Mouse (Mus musculus) kidney, postnatal 25 days (tissue): ENCODE results near the gene Kcnd3.

Experiments
- DNase-seq, 2 experiments: peaks; one replicate each; pipeline ENCODE4 v3.0.0; 2021; ENCODE audit warnings: mixed read lengths in 2 of 2

Kcnd3 gene

GRCm38 (mm10) chr3:105703571-105703970 lies 251.4 kb downstream of the Kcnd3 start:
- DNase-seq = no peak

- DNase-seq = peak; percentile 78 to 90
Observed at GRCm38 (mm10) chr3:105704031-105705008, 252.2 kb downstream of the Kcnd3 start, which contains the start of gene Inka2. Gene Inka2, plus strand, starts transcription at chr3:105704599.

DNA sequence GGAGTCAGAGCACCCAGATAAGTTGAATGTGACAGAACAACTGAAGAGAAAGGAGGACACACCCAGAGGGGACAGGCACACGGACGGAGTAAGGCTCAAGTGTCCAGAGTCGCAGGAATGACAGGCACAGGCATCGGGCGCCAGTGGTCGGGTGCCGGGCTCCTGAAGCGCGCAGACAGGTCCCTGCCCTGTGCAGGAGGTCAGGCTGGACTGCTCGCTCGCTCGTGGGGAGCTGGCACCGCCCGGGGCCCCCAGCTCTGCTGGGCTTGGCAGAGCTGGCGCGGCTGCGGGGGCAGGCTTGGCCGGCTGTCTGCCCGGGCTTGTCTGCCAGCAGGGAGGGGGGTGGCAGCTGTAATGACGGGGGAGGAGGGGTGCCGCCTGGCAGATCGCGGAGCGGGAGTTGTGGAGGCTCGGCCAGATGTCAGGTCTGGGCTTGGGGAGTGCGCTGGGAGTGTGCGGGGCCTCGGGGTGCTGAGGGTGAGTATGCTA lies 253.0 kb downstream of the Kcnd3 start:
- DNase-seq = peak; percentile 38 to 63

GRCm38 (mm10) chr3:105705561-105705960 lies 253.4 kb downstream of the Kcnd3 start:
- no peak for DNase-seq

DNA sequence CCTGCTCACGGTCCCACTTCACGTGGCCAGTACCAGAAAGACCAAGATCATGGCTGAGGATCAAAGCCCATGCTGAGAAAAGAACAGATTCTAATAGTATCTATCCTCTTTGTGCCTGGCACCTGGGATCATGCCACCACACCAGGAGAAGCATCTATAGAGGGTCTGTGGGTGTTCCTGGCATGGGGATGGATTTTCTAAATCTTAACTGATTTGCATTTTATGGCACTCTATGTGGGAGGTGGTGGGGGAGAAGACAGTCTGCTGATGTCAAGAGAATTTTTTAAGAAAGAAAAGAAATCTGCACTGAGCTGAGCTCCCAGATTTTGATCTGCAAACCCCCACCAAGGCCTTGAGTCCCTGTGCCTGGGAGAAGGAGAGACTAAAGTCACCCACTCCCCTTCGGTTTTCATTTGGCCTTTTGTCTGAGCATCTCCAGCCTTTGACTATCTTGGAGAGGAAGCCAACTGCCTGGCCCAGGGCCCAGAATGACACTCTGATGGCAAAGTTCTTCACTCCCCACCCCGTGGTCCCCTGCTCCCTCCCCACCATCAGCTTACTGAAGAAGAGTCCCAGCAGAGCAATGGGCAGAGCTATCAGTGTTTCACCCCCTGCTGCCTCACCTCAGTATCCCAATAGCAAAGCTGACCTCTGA lies 254.4 kb downstream of the Kcnd3 start:
- peak in 1 of 2 experiments; percentile 51 for DNase-seq

DNA sequence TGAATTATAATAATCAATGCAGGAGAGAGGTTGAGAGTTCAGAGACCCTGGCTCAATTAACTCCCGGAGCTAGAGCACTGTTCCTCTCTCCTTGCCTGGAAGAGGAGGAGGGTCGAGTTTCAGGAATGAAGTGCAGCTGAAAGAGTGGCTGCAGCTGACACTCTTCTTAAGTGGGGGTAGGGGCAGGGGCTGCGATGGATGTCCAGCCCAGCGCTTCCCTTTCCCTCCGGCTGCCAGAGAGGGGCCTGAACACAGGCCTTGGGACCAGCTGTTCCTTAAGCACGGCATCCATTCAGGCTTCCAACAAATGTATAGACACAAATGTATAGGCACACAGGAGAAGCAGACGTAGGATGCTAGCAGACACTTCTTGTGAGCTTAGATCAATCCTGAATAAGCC lies 255.5 kb downstream of the Kcnd3 start:
- DNase-seq = no peak

- DNase-seq = peak in 1 of 2 experiments; percentile 5
Observed at GRCm38 (mm10) chr3:105710246-105710645, 258.1 kb downstream of the Kcnd3 start.

GRCm38 (mm10) chr3:105711741-105712140 lies 259.6 kb downstream of the Kcnd3 start:
- DNase-seq = no peak

DNA sequence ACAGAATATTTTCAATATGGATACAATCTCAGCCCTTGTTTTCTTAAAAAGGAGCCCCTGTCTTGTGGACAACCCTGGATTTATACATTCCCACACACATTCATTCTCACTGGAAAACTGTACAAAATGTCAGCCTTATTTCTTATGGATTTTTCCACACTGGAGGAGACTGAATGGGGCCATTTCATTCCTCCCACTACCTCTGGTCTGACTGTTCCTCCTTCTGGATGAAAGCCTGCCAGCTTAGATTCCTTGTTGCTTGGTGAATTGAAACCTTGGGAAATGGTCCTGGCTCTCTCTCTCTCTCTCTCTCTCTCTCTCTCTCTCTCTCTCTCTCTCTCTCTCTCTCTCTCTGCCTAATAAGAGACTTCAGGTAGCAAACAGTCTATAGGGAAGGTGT lies 260.7 kb downstream of the Kcnd3 start:
- no peak for DNase-seq

DNA sequence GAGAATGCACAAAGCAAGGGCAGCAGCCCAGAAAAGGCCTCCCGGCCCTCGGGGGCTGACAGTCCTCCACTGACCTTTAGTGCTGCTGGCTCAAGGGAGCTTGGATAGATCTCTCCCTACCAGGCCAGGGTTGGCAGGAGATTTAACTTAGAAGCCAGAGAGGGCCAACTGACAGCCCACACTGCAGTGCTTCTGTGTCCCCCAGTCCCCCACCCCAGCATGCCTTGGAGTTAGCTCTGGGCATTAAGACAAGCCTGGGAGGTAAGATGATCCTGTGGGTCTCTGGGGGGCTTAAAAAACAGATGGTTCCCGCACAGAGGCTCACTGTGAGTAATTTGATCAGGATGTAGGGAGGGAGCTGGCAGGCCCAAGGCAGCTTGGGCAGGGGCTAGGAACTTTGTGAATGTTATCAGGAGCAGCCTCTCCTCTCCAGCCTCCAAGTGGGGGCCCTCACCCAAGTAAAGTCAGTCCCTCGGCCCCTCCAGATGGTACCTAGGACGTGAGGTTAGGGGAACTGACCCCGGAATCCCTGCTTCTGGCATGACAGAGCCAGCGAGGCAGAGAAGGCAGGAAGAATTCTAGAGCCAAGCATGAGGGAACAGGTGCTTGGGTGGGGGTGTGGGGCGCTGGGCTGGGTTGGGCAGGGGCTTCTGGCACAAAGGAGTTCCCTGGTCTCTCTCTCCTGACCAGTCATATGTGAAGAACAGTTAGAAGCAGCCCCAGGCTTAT lies 262.1 kb downstream of the Kcnd3 start:
- DNase-seq = no peak

DNA sequence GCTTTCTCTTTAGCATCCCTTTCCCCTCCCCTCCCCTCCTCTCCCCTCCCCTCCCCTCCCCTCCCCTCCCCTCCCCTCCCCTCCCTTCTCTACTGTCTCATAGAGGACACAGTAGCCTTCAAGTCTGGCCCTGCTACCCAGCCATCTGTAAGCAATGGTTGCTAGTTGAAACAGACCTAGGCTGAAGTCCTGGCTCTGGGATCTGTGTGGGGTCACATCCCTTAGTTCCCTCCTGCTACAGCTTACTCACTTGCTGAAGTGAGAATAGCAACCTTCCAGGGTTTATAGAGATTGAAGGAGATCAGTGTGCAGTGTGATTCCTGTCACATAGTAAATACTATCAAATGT lies 262.7 kb downstream of the Kcnd3 start:
- no peak for DNase-seq

GRCm38 (mm10) chr3:105716353-105717000 lies 264.3 kb downstream of the Kcnd3 start:
- DNase-seq = peak in 1 of 2 experiments; percentile 40

DNA sequence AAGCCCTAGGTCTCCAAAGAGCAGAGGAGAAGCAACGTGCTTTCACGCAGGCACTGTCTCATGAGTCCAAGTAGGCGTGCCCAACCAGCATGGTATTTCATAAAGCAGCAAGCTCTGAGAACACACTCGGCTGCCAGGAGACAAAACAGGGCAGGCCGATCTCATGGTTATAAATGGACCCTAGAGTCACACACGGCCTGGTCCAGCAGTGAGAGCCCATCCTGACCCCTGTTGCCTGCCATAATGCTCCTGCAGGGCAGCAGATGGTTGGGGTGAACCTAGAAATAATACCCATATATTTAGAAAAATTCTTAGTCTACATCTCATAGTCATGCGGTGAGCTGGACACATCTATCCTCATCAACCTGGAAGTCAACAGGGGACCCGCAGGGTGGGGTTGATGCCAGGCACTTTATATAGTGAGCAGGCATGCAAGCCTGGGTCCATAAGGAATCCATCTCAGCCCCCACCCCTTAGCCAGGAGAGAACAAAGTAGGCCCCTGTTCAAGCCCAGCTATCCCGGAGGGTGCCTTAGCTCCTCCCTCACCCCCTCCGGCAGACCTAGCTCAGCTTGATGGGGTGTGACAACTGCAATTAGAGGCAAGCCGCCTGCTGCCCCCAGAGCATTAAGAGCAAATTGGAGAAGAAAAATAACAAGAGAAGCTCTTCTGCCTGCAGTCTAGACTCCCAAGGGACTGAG lies 265.9 kb downstream of the Kcnd3 start:
- no peak for DNase-seq

DNA sequence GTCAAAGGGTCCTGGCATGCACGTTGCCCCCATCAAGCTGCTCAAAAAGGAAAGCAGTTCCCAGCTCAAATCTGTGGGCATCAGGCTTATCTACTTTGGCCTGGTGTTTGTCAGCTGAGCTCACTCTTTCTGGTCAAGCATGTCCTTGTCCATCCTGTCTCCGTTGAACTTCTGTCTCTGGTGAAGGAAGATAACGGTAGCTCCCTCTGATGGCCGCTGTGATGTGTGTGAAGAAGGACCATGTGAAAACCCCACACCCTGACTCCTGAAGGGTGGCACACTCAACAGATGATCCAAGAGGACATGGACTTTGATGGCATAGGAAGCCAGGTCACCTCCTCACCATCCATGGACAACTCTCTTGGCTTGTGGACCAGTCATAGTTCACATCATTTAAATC lies 266.6 kb downstream of the Kcnd3 start:
- no peak for DNase-seq

DNA sequence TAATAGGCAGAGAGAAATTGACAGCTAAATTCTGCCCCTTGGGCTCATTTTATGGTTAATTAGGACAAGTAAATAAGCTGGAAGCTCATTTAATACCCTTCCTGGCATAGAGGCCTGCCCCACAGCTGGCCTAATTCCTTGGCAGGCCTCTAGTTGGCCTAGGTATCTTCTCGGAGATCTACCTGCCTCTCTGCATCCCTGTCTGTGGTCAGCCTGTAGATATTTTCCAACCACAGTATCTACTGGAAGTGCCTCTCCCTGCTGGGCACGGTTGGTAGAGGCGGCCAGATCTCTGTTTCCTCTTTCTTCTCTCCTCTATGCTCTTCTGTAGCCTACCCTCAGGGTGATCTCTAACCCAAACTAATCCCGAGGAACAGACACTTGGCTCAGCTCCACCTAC lies 267.8 kb downstream of the Kcnd3 start:
- no peak for DNase-seq

DNA sequence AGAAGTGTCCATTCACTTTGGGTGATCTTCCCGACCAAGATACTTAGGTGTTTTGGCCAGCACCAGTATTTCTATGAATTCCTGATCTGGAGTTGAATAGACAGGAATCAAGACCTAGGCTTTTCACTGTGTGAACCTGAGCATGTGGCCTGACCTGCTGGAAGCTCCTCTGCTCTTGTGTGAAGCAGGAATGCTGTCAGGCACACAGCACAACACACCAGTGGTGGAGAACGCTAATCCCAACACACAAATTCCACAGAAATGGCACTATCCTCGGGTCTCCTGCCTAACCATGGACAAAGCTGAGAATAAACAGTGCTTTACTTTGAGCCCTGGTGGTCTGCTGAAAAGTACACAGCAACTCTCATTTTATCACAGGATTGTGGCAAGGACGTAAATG lies 268.4 kb downstream of the Kcnd3 start:
- no peak for DNase-seq

DNA sequence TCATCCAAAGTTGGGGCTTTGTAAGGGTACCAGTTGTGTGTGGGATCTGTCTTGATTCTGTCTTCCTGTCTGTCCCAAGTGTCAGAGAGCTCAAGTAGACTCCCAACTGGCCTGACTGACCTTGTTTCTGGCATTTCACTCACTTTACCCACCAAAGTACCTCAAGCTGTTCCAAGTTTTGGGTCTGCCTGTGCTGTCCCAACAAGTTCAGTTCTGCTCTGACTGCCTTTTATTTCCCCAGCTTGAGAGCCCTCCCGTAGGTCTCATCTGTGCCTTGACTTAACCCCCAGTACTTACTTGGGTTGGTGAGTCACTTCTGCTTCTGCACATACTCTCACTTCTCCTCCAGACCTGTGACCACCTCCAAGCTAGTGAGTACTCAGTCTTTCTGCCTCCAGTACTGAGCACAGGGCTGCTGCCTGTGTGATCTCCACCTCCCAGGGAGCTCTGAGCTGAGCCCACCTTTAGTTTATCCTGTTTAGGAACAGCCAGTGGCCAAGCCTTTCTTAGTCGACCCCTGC lies 269.6 kb downstream of the Kcnd3 start:
- DNase-seq = no peak

- no peak for DNase-seq
Observed at GRCm38 (mm10) chr3:105722510-105722909, 270.4 kb downstream of the Kcnd3 start.
